Mouse (Mus musculus) heart, adult 2 months (tissue): ENCODE measurements around the gene Dnah11.

Experiments
- CTCF ChIP-seq: fragments of 200-600 bp; IDR thresholded peaks from 2 replicates; pipeline ENCODE4 v1.8.1; 2022; ENCODE audit warnings: antibody characterized with exemption, mild to moderate bottlenecking, moderate library complexity
- EP300 ChIP-seq: fragments of 200-500 bp; IDR thresholded peaks from 2 replicates; pipeline ENCODE4 v1.6.1; 2011; ENCODE audit warnings: low read depth, low read length, control low read depth; ENCODE audit not compliant: insufficient read depth
- POLR2A ChIP-seq: fragments of 200-500 bp; IDR thresholded peaks from 2 replicates; pipeline ENCODE4 v1.6.1; 2011; ENCODE audit warnings: mild to moderate bottlenecking, low read depth, low read length, control low read depth; ENCODE audit not compliant: insufficient read depth

- TF ChIP-seq CTCF (no peak), POLR2A (no peak), EP300 (no peak)
Observed at GRCm38 (mm10) chr12:118018936-118019335, 179.9 kb downstream of the Dnah11 start.
